Mouse (Mus musculus) adipocyte (in vitro differentiated cells): Measurements from ENCODE around the gene Chek1.

Experiments used
- DNase-seq: peaks from one replicate; pipeline ENCODE4 v3.0.0-alpha.2; 2016; ENCODE audit warnings: low spot score

Chek1 gene

DNA sequence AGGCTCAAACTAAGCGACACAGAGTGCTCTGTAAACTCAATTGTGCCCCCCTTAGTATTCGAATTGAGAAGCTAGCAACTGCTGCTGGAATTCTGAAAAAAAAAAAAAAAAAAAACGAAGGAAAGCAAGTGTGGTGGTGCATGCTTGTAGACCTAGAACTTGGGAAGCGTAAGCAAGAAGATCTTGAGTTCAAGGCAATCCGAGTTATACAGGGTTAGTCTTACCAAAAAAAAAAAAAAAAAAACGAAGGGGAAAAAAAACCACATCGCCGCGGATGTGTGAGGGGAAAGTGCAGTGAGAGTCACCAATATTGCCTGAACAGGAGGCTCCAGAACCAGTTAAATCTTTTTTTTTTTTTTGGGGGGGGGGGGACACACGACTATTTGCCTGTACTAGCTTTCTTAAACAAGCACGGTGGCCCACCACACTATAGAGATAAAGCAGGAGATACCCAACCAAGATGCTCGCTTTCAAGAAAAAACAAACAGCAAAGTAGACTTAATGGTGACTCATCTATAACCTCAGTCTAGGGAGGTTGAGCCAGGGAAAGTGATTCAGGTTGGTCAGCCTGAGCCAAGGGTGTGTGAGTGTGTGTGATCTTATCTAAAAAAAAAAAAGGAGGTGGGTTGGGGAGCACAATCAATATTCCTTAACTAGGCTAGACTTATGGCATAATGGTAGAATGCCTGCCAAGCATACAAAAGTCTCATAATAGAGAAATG lies at the start of gene Chek1:
Gene Chek1, minus strand, starts transcription at position 32 of the 722 bp plus-strand sequence.
- peak; percentile 20 for DNase-seq

DNA sequence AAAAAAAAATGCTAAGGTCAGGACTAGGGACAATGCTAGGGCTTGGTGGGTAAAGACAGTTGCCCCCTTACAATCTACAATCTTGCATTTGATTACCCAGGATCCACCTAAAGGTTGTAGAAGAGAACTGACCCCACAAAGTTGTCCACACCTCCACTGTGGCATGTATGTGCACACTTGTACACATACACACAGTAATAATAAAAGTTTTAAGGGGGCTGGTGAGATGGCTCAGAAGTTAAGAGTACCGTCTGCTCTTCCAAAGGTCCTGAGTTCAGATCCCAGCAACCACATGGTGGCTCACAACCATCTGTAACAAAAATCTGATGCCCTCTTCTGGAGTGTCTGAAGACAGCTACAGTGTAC lies 42.2 kb upstream of the Chek1 start:
- DNase-seq: peak; percentile 10

DNA sequence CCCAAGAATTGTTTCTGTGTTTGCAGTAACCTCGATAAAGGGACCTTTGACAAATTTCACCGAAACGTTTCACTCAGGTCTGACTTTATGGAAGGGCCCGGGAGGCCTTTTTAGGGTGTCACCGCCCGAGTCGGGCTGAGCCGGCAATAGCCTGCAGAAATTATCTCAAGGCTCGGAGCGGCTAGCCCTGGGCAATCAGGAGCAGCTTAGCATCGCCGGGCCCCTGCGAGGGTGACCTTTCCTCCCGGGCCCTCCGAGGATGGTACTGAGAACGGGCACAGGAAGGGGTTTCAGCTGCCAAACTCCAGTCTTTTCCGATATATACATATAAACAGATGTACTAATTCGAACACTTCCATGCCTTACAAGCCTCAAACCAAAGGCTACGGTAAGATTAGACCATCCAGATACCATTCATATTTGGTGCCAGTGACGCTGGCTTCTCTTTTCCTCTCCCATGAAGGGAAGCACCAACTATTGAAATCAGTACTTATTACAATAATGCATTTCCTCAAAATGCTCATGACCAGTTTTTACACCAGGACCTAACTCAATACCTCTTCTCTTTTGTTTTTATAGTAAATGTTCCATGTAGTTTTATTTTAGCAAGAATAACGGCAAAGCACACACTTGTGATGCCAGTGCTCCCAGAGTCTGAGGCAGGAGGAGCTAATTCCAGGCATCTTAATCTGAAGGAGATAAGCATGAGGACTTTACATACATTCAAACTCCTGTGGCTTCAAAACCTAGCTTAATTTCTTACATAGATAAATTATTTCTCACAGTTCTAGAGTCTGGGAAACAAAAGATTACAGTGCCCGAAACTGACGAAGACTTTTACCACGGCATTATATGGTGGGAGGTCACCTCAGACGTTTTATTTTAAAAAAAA lies 41.5 kb upstream of the Chek1 start:
- DNase-seq: no peak

DNA sequence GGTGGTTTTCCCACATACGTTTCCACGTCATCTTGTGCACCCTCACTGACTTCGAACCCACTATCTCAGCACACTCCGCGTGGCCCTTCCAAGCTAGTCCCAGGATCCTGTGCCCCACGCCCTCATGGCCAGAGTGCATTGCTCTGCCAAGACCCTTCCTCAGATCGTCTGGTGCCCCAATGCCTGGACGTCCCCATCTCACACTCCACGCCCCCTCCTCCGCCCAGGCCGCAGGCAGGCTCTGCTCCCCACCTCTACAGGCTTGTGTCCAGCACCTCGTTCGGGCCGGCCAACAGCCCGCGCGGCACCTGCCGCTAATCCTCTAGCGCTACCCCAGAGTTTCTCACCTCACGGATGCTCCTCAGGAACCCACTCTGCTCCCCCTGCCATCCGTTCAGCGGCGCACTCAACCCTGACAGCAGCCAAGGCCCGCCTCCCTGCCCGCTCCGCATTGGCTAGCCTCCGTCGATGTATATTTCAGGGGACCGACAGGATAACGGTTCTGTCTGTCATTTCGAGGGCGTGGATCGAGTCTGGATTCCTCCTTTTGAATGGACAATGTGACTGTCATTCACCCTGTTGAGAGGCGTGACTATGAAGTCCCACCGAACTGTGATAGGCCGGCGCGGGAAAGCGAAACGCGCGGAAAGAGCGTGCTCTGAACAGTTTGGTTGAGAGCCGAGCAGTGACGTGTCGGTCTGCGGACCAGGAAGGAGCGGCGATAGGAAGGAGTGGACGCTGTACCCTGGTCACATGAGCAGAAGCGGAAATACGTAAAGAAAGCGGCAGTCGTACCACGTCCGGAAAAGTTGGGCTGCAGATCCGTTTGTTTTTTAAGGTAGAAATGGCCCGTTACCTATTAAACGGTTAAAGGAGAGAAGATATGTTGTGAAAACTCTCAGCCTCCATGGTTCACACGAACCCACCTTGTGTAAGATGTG lies 40.6 kb upstream of the Chek1 start, which contains the start of gene Stt3a:
Gene Stt3a, minus strand, starts transcription at position 477 of the 941 bp plus-strand sequence.
- peak; percentile 100 for DNase-seq

DNA sequence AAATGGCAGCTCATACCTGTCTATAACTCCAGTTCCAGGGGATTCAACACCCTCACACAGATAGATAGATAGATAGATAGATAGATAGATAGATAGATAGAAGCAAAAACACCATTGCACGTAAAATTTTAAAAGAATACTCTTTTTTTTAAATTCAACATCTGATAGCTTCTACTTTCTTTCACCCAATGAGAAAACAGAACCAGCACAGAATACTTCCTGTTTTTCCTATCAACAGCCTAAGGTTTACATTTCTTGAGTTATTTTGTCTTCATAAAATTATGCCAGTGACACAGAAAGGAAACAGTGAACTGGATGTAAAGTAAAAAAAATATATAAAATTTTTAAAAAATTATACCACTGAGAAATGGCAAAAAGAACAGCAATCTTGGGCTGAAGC lies 37.5 kb upstream of the Chek1 start:
- no peak for DNase-seq

DNA sequence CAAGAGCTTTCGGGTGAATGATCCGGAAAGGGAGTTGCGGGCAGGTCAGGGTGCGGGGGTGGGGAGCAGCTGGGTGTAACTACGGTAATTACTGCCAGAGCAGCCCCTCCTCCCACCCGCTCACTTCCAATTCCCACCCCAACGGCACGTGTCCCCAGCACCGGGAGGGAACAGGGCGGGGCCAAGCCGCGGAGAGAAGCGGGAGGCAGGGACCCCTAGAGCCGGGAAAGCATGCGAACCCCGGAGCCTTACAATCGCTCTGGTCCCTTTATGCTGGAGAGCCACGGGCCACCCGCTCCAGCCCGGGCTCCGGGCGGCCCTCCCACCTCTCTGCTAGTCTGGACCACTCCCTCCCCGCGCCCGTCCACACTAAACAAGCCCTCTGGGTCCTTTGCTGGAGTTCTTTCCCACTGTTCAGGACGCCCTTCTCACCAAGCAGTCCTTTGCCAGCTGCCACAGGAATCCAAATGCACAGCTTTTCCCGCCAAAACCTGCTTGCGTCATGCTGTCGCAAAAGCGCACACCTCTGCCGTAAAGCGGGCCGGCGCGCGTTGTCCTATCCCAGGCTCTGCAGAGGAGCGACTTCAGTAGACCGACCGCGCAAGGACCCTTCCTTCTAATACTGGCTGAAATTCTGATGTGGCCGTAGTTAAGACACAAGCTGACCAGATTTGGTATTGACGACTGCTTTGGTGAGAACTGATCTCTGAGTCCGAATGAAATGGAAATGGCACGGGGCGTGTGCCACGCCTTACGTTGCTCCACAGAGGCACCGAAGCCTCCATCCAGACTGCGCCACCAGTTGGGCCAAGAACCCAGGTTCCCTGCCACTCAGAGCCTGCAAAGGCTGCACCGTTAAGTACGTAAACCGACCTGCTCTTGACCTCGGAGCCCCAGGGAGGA lies 483 bp downstream of the Chek1 start:
- DNase-seq: peak; percentile 87

DNA sequence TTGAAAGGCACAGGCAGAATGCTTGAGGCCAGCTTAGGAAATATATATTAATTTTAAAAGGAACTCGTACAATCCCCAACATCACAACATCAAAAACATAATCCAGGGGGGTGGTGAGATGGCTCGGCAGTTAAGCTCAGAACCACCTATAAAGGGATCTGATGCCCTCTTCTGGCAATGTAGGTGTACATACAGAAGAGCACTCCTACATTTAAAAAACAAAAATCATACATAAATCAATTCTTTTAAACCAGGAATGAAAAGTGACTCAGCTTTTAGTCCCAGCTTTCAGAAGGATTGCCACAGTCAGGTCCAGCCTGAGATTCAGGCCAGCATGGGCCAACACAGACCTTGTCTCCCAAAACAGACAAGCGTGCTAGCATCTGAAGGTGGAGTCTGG lies 10.2 kb downstream of the Chek1 start:
- peak; percentile 15 for DNase-seq

DNA sequence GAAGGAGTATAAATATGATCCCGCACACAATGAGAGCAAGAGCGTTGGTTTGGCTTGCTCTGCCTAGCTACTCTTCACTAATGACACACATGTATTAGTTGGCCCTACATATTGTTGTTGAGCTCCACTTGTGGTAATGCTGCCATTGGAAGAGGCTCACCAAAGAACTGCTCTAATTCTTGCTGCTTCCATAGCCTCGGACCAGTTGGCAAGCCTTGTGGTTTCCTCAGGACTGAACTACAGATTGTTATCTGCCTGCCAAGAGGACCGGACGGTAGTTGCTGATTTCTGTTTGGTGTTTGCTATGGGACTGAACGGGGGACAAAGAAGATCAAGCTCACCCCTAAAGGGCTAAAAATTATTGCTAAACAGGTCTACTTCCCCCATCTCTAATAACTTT lies 19.6 kb downstream of the Chek1 start:
- no peak for DNase-seq

DNA sequence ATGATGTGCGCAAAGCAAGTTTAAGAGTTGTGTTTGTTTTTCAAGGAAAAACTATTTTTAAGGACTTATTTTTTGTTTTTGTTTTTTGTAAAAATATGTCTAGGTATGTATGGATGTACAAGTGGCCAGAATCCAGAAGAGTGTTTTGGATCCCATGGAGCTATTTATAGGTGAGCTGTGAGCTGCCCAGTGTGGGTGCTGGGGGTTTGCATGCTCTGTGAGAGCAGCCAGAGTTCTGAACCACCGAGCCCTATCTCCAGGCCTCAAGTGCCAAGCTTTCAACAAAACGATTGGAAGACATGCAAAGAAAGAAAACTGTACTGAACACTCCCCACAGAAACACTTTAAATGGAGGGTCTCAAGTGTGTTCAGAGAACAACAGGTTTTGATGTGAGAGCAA lies 20.9 kb downstream of the Chek1 start:
- no peak for DNase-seq

DNA sequence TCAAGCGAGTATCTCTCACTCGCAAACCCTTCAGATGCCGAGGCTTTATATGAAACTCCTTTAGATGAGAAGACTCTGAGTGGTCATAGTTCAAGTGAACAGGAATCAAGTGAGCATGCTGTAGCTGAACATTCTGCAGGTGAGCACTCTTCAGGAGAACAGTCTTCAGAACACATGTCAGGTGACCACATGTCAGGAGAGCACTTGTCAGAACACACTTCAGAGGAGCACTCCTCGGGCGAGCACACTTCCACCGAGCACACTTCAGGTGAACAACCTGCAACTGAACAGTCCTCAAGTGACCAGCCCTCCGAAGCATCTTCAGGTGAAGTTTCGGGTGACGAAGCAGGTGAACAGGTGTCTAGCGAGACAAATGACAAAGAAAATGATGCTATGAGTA lies 32.6 kb downstream of the Chek1 start:
- DNase-seq: no peak

DNA sequence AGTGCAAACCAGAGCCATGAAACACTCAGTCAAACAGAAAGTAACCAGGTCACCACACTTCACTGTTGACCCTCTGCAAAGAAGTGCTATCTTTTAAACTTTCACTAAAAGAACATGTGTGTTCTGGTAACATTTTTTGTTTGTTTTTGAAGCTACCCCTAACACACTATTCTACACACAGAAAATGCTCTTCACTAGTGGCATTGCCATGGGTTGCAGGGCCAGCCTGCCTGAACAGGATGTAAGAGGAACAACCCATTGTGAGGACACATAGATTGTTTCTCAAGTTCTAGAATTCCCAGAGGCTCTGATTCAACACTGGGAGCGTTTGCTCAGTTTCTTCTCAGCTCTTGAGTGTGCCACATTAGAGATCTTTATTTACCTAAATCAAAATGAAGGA lies 33.9 kb downstream of the Chek1 start, which contains the start of gene Acrv1:
Gene Acrv1, plus strand, starts transcription at position 301 of the 400 bp plus-strand sequence.
- no peak for DNase-seq

DNA sequence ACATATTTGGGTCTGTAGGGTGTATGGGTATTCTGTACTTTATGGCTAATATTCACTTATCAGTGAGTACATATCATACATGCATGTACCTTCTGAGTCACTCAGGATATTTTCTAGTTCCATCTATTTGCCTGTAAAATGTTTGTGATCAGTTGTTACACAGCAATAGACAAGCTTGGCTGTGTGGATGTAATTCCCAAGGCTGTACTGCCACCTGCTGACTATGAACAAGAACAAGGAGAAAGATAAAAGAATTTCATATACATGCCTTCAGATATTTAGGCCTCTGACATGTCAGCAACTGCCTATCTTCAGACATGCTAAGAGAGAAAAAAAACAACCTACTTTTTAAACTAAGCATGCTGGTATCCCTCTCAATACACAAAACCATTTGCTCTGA lies 39.5 kb downstream of the Chek1 start:
- DNase-seq: peak; percentile 42

DNA sequence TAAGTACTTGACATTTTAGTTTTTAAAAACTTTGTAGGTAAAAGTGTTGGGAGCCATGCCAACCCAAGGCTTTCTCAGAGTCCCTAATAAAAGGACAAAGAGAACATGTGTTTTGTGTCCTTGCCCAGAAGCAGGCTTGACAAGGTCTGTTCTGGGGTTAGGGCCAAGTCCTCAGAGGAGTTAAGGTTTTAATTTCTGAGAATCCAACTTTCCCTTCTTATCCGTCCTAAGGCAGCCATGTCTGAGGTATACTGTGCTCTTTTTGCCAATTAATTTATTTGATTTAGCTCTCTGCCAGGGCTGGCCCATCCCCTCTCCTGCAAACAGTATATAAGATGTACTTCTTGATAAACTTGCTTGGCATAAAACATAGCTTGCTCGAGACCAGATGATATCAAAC lies 45.4 kb downstream of the Chek1 start:
- peak; percentile 51 for DNase-seq
